Mouse (Mus musculus): Measurements from ENCODE around the gene Nbeal1.

GRCm38 (mm10) chr1:60343630-60344455 lies 163.4 kb downstream of the Nbeal1 start:
- TF ChIP-seq EP300 (IDR thresholded peaks at IDR 0.05; ENCODE audit: low read depth), result no peak
- TF ChIP-seq CTCF (IDR thresholded peaks at IDR 0.05; ENCODE audit: low read depth), result no peak

Measured in heart, postnatal 0 days (tissue).